Mouse (Mus musculus): ENCODE measurements around the gene Bank1. TPM values are rescaled to one million over a fixed set of nuclear protein-coding genes. Genes with fewer than 3 reads are reported as not detected.

The Bank1 gene
- polyA plus RNA-seq (2012): 0.01 TPM in 1 of 2 replicates, not detected in the other

DNA sequence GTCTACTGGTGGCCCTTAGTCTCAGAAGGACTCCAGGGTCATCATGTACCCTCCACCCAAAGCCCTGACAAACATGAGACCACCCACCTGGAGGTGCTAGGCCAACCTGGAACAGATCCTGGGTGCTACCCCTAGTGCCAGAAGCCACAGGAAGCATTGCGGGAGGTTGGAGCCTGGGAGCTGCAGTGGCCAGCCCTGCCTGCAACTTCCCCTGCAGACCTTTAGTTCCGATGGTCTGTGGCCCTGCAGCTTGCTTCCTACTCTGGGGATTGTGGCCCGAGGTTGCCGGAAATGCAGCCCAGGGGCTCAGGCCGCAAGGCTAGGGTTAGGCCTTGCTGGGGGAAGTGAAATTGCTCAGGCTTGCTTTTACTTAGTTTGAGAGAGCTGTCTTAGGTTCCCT, at the start of gene Bank1:
Gene Bank1 (minus strand): TSS at position 284 of the 400 bp plus-strand sequence.
- no peak within 1 kb of the TSS for H3K4me3 ChIP-seq (replicated peaks)
- no peaks in the 10 kb centered on the region for H3K4me1 ChIP-seq (ENCODE audit: control insufficient read depth)
- no peaks in the 10 kb centered on the region for H3K36me3 ChIP-seq (ENCODE audit: control insufficient read depth)
- no peak for TF ChIP-seq TAL1 (IDR thresholded peaks at IDR 0.05; ENCODE audit: low read length)
- no peak for TF ChIP-seq GATA1 (IDR thresholded peaks at IDR 0.05; ENCODE audit: low read length)
- no peaks in the 10 kb centered on the region for H3K9me3 ChIP-seq (ENCODE audit: control insufficient read depth, low read length)
- no peaks in the 10 kb centered on the region for H3K27me3 ChIP-seq (ENCODE audit: control insufficient read depth)

DNA sequence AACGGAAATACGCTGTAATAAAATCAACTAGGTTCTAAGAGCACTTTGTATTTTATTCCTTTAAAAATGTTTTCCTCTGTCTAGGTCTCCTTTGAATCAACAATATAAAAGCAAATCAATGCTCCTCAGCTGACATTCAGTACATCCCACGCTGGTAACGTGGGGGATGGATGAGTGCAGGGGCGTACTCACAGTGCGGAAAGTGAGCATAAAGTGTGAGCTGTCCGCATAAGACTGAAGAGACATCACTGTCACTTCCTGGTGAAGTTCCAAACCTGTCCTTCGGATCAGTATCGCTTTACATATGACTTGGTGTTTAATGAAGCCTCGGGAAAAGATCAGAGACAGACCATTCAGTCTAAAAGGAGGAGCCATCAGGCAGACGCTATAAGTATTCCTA, 44.0 kb upstream of the Bank1 start:
- Histone ChIP-seq H3K27me3 (ENCODE audit: control insufficient read depth) (no peaks in the 10 kb centered on the region), H3K4me3 (replicated peaks) (no peak overlapping the region), H3K36me3 (ENCODE audit: control insufficient read depth) (no peaks in the 10 kb centered on the region), H3K9me3 (ENCODE audit: control insufficient read depth, low read length) (no peaks in the 10 kb centered on the region), H3K4me1 (ENCODE audit: control insufficient read depth) (no peaks in the 10 kb centered on the region)
- TF ChIP-seq TAL1 (IDR thresholded peaks at IDR 0.05; ENCODE audit: low read length) (no peak), GATA1 (IDR thresholded peaks at IDR 0.05; ENCODE audit: low read length) (no peak)

DNA sequence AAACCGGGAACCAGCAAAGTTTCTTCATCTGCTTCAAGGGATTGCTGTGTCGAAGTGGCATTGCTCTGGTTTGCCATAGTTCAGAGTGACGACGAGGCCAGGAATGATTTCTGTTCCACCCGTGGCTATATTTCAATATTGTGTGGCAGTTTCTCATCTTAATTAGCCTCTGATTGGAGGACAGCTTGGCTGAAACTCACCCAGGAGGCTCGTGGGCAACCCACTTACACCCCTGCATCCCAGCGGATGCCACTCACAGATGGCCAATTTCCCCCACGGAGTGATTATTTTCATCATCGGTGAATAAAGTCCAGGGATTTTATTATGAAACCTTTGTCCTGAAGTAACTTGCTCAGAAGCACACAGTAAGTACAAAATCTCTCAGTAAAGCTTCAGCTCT, 43.6 kb upstream of the Bank1 start:
- Histone ChIP-seq H3K9me3 (ENCODE audit: control insufficient read depth, low read length) (no peaks in the 10 kb centered on the region), H3K27me3 (ENCODE audit: control insufficient read depth) (no peaks in the 10 kb centered on the region), H3K36me3 (ENCODE audit: control insufficient read depth) (no peaks in the 10 kb centered on the region), H3K4me3 (replicated peaks) (no peak overlapping the region), H3K4me1 (ENCODE audit: control insufficient read depth) (no peaks in the 10 kb centered on the region)
- no peak for TF ChIP-seq TAL1 (IDR thresholded peaks at IDR 0.05; ENCODE audit: low read length)
- no peak for TF ChIP-seq GATA1 (IDR thresholded peaks at IDR 0.05; ENCODE audit: low read length)

DNA sequence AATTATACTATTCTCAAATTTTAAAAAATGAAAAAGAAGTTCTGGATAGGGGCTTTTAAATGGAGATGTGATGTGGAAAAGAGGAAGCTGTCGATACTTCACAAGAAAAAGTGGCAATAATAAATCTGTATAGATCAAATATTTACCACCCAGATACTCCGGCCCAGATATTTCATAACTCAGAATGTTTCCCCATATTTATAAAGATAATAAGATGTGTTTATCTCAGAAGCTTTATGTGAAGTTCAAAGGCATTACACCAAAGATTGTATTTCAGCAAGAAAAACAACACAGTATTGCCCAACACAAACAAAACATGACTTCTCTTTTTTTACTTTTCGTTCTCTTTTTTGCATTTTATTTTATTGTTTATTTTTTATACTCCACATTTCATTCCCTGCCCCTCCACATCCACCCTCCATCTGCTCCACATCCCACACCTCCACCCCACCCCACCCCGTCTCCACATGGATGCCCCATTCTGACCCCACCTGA, 42.7 kb upstream of the Bank1 start:
- Histone ChIP-seq H3K36me3 (ENCODE audit: control insufficient read depth) (no peaks in the 10 kb centered on the region), H3K4me3 (replicated peaks) (no peak overlapping the region), H3K9me3 (ENCODE audit: control insufficient read depth, low read length) (no peaks in the 10 kb centered on the region), H3K27me3 (ENCODE audit: control insufficient read depth) (no peaks in the 10 kb centered on the region), H3K4me1 (ENCODE audit: control insufficient read depth) (no peaks in the 10 kb centered on the region)
- TF ChIP-seq TAL1 (IDR thresholded peaks at IDR 0.05; ENCODE audit: low read length) (no peak), GATA1 (IDR thresholded peaks at IDR 0.05; ENCODE audit: low read length) (no peak)

DNA sequence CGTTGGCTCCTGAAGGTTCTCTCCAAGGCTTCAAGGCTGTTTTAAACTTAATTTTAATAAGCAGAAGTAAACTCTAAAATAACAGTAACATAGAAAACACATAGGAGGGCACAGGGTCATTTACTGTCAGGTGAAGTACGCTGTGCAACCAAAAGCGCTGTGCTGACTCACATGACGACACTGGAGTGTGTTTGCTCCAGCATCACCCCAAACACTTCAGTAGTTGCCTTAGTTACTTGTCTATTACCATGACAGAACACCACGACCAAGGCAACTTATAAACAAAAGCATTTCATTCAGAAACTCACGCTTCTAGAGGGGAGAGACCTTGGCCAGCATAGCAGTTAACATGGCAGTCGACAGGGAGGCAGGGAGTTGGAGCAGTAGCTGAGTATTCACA, 23.8 kb upstream of the Bank1 start:
- TF ChIP-seq TAL1 (IDR thresholded peaks at IDR 0.05; ENCODE audit: low read length) (no peak), GATA1 (IDR thresholded peaks at IDR 0.05; ENCODE audit: low read length) (no peak)
- H3K36me3 ChIP-seq (ENCODE audit: control insufficient read depth): no peaks in the 10 kb centered on the region
- H3K27me3 ChIP-seq (ENCODE audit: control insufficient read depth): no peaks in the 10 kb centered on the region
- H3K4me1 ChIP-seq (ENCODE audit: control insufficient read depth): no peaks in the 10 kb centered on the region
- H3K4me3 ChIP-seq (replicated peaks): no peak overlapping the region
- H3K9me3 ChIP-seq (ENCODE audit: control insufficient read depth, low read length): no peaks in the 10 kb centered on the region

DNA sequence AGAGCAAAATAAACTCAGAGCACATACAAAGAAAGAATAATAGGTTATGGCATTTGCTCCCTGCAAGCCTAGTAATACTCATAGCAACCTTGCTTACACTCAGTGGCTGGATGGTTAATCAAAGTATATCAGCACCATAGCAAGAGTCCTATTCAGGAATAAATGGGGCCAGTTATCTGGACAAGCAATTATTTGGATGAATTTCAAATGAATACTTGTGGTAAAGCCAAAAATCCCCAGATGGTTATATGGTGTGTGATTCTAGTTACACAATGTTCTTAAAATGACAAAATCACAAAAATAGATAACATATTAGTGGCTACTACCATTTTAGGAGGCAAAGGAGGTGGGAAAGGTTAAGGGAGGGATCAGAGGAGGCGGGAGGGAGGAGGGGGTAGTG, 22.7 kb upstream of the Bank1 start:
- no peaks in the 10 kb centered on the region for H3K27me3 ChIP-seq (ENCODE audit: control insufficient read depth)
- no peak overlapping the region for H3K4me3 ChIP-seq (replicated peaks)
- no peak for TF ChIP-seq TAL1 (IDR thresholded peaks at IDR 0.05; ENCODE audit: low read length)
- TF ChIP-seq GATA1 (IDR thresholded peaks at IDR 0.05; ENCODE audit: low read length): no peak
- H3K9me3 ChIP-seq (ENCODE audit: control insufficient read depth, low read length): no peaks in the 10 kb centered on the region
- no peaks in the 10 kb centered on the region for H3K4me1 ChIP-seq (ENCODE audit: control insufficient read depth)
- H3K36me3 ChIP-seq (ENCODE audit: control insufficient read depth): no peaks in the 10 kb centered on the region

DNA sequence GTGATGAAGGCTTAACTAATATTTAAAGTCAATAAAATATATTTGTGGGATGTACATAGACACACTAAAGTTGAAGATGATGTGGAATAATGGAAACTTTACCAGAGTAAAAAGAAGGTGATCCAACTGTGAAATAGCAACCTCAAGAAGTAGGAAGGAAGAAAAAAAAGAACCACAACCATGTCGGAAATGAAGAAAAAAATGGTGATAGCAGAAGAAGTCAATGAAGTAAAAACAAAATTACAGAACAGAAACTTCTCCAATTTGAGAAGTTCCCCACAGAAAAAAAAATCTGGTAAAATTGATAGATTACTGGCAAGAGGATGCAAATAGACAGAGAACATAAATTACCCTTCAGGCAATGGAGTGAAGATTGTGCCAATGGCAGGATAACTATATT, 21.4 kb upstream of the Bank1 start:
- Histone ChIP-seq H3K4me1 (ENCODE audit: control insufficient read depth) (no peaks in the 10 kb centered on the region), H3K9me3 (ENCODE audit: control insufficient read depth, low read length) (no peaks in the 10 kb centered on the region), H3K4me3 (replicated peaks) (no peak overlapping the region), H3K27me3 (ENCODE audit: control insufficient read depth) (no peaks in the 10 kb centered on the region), H3K36me3 (ENCODE audit: control insufficient read depth) (no peaks in the 10 kb centered on the region)
- TF ChIP-seq GATA1 (IDR thresholded peaks at IDR 0.05; ENCODE audit: low read length) (no peak), TAL1 (IDR thresholded peaks at IDR 0.05; ENCODE audit: low read length) (no peak)

DNA sequence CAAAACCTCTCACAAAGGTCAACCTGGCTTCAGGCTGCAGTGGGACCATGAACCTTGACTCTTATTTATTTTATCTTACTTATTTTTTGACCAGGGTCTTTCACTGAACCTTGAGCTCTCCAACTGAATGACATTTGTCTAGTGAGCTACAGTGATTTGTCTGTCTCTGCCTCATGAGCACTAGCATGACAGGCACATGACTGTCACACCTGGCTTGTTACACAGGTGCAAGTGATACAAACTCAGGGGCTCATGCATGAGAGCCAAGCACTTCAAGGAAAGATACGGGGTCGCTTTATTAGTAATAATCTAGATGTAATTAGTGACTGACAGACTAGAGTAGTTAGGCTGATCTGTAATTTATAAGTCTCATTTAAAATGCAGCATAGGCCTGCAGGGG, 16.0 kb upstream of the Bank1 start:
- Histone ChIP-seq H3K27me3 (ENCODE audit: control insufficient read depth) (no peaks in the 10 kb centered on the region), H3K4me1 (ENCODE audit: control insufficient read depth) (no peaks in the 10 kb centered on the region), H3K4me3 (replicated peaks) (no peak overlapping the region), H3K36me3 (ENCODE audit: control insufficient read depth) (no peaks in the 10 kb centered on the region), H3K9me3 (ENCODE audit: control insufficient read depth, low read length) (no peaks in the 10 kb centered on the region)
- no peak for TF ChIP-seq TAL1 (IDR thresholded peaks at IDR 0.05; ENCODE audit: low read length)
- no peak for TF ChIP-seq GATA1 (IDR thresholded peaks at IDR 0.05; ENCODE audit: low read length)

DNA sequence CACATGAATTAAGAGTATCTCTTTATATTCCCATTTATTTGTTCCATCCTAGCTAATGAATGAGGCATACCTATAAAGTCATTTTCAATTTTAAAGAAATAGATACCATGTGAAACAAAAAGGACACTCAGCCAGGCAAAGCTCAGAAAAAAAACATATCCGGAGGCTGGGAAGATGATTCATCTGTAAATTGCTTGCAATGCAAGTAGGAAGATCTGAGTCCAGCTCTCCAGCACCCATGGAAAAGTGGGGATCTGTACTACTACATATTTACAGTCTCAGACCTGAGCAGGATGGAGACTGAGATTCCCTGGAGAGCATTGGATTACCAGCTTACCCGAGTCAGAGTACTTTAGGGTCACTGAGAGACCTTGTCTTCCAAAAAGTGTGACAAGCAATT, 14.0 kb upstream of the Bank1 start:
- no peak for TF ChIP-seq GATA1 (IDR thresholded peaks at IDR 0.05; ENCODE audit: low read length)
- no peak for TF ChIP-seq TAL1 (IDR thresholded peaks at IDR 0.05; ENCODE audit: low read length)
- Histone ChIP-seq H3K9me3 (ENCODE audit: control insufficient read depth, low read length) (no peaks in the 10 kb centered on the region), H3K4me3 (replicated peaks) (no peak overlapping the region)

DNA sequence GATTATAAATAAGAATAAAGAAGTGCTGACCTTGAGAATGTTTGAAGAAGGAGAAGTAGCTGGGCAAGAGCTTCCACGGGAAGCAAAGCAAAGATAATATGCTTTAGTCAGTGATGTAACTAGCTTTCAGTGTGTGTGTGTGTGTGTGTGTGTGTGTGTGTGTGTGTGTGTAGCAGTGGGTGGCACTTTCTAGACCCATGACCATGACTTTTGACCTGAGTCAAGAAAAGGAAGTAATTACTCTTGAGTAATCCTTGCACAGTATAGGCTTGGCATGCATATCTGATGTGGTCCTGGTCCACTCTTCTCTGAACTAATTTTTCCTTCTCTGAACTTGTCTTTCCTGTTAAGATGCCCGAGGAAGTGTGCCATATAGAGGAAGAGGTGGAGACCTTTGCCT, 5.3 kb upstream of the Bank1 start:
- H3K4me1 ChIP-seq (ENCODE audit: control insufficient read depth): no peaks in the 10 kb centered on the region
- H3K4me3 ChIP-seq (replicated peaks): no peak overlapping the region
- no peak for TF ChIP-seq TAL1 (IDR thresholded peaks at IDR 0.05; ENCODE audit: low read length)
- no peak for TF ChIP-seq GATA1 (IDR thresholded peaks at IDR 0.05; ENCODE audit: low read length)
- no peaks in the 10 kb centered on the region for H3K27me3 ChIP-seq (ENCODE audit: control insufficient read depth)
- H3K9me3 ChIP-seq (ENCODE audit: control insufficient read depth, low read length): no peaks in the 10 kb centered on the region
- no peaks in the 10 kb centered on the region for H3K36me3 ChIP-seq (ENCODE audit: control insufficient read depth)

More for the DNA sequence above, 14.0 kb upstream of the Bank1 start:
- no peaks in the 10 kb centered on the region for H3K4me1 ChIP-seq (ENCODE audit: control insufficient read depth)
- H3K27me3 ChIP-seq (ENCODE audit: control insufficient read depth): no peaks in the 10 kb centered on the region
- no peaks in the 10 kb centered on the region for H3K36me3 ChIP-seq (ENCODE audit: control insufficient read depth)

Data from erythroblast, embryonic 14.5 days (primary cell).